Mouse (Mus musculus): ENCODE data around the gene Ankrd22.

Ankrd22 gene

DNA sequence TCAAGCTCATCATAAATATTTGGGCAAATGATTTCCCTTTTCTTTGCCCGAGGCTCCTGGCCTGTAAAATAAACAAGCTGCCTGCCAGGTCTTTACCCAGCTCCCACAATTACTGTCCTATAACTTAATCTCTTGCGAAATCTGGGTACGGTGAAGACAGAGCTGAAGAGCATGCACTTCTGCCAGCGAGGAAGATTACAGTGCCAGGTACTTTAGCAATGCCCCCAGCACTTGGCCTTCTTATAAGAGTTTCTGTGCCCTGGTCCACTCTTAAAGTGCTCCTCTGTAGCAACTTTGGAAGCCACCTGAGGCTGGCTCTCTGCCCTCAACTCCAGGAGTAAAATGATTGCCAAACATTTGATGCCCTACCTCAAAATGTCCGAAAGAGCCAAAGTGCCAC lies 70.5 kb downstream of the Ankrd22 start:
- DNase-seq (ENCODE audit: low read depth), result no peak

DNA sequence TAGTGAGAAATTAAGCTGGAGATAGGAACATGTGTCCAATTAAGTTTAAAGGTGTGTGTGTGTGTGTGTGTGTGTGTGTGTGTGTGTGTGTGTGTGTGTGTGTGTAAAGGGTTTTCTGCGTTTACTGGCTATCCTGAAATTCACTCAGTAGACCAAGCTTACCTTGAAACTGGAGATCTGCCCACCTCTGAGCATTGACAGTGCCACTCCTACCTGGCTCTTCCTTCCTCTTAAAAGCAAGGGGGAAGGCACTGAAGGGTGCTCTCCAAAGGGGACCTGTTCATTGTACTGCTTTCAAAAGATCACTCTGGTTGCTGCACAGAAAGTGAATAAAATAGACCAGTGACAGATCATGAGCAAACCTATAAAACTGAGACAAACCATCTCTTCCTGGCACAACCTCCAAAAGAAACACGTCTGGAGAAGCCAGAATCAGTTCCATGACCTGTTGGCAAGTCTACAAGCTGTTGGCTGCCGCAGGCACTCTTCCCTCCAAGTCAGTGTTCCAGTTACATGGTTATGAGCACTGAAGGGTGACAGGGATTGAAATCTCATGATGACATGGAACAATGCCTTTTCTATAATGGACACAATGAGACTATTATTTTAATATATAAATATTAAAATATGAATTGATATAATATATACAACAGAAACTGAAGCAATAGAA lies 76.7 kb downstream of the Ankrd22 start:
- no peak for DNase-seq (ENCODE audit: low read depth)

DNA sequence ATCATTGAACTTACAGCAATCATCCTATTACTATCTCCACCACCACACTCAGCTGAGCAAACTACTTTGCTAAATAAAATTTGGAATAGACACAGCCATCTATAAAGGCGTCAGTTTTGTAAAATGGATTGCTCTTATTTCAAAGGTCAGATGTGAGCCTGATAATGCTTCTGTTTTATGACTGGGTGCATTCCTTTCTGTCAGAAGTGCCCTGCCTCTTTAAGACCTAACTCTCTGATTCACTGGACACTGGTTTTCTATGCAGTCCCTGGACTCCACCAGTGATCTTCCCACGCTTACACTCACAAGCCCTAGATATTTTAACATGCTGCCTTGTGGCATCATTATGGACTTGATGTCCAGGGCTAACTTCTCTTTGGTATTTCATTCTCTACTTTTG lies 87.7 kb downstream of the Ankrd22 start:
- no peak for DNase-seq (ENCODE audit: low read depth)

DNA sequence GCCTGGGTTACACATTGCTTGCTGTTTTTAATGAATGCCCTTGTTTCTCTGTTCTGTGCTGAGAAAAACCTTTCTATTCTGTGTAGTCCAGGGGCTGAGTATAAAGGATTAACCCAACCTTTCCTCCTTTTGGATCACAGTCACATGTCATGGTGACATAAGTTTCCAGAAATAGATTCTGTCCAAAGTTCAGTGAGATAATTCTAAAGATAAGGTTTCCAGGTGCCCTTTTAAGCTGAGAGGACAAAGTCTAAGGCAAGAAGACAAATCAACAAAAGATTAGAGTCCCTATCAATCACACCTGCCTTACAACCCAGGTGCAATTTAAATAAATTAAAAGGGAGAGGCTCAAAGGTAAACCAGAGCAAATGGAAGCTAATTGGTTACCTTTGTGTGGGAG lies 91.6 kb downstream of the Ankrd22 start:
- DNase-seq (ENCODE audit: low read depth), result no peak
